Mouse (Mus musculus) testis, postnatal 10 days (tissue): ENCODE measurements around the gene Hist1h4m.
"Not testable (repeated sequence)": the region's sequence is repeated elsewhere in the genome, so short reads cannot be mapped to it uniquely, and the experiment has no call there.

Experiments used
- DNase-seq: peaks from one replicate; pipeline ENCODE4 v3.0.0; 2021; ENCODE audit warnings: low spot score

Hist1h4m gene

GRCm38 (mm10) chr13:21811539-21811938 lies at the start of gene Hist1h4m:
TSS of gene Hist1h4m (plus strand) at chr13:21811746.
- DNase-seq: not testable (repeated sequence)

GRCm38 (mm10) chr13:21778814-21779766 lies 32.5 kb upstream of the Hist1h4m start:
- DNase-seq: peak; percentile 72

DNA sequence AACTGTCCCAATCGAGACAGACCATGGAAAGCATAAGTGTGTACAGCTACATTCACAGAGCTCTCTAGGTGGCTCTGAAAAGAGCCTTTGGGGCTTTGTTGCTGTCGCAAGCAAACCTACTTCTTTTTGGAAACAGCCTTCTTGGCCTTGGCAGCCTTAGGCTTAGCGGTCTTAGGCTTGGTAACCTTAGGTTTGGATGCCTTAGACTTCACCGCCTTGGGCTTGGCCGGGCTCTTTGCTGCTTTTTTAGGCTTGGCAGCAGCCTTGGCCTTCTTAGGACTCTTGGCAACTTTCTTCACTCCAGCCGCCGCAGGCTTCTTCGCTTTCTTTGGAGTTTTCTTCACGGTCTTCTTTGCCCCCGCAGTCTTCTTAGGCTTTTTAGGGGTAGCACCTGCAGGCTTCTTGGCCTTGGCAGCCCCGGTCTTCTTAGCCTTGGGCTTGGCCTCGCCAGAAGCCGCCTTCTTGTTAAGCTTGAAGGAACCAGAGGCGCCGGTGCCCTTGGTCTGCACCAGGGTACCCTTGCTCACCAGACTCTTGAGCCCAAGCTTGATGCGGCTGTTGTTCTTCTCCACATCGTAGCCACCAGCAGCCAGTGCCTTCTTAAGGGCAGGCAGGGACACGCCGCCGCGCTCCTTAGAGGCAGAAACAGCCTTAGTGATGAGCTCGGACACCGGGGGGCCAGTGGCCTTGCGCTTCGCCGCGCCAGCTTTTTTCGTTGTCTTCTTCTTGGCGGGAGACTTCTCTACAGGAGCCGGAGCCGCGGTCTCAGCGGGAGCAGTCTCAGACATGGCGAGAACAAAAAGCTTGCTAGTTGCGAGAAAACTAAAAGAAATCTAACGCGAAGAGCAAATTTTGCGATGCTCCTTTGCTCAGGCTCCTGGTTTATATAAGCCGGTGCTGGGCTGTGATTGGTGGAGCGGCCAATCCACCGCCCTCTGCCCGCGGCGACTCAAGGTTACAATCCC lies 31.5 kb upstream of the Hist1h4m start, which contains the start of gene Hist1h1b:
Gene Hist1h1b, minus strand, starts transcription at position 859 of the 965 bp plus-strand sequence.
- peak; percentile 77 for DNase-seq

GRCm38 (mm10) chr13:21781021-21781555 lies 30.5 kb upstream of the Hist1h4m start:
- no peak for DNase-seq

- no peak for DNase-seq
These were observed 29.9 kb upstream of the Hist1h4m start for GRCm38 (mm10) chr13:21781639-21782038.

GRCm38 (mm10) chr13:21782361-21783254 lies 28.9 kb upstream of the Hist1h4m start:
- not testable (repeated sequence) for DNase-seq

- no peak for DNase-seq
These were observed 28.3 kb upstream of the Hist1h4m start, which contains the start of gene Hist1h3i for GRCm38 (mm10) chr13:21783255-21783617. TSS of gene Hist1h3i (minus strand) at chr13:21783370.

DNA sequence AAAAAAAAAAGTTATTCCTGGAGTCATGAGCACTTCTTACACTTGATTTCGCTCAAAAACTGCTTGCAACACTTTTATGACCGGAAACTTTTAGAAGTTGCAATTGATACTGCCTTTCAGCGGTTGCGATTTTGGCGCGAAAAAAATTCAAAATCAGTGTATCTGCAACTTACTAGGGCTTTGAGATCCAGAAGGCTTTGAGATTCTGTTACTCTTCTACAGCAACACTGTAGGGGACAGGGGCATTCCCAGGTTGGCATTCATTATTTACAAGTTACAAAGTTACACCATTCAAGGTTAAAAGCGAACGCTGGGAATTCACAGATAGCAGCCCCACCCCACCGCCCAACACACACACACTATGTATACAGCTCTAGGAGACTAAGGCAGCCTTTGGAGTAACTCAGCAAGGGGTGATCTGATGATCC lies 27.8 kb upstream of the Hist1h4m start:
- DNase-seq: no peak

DNA sequence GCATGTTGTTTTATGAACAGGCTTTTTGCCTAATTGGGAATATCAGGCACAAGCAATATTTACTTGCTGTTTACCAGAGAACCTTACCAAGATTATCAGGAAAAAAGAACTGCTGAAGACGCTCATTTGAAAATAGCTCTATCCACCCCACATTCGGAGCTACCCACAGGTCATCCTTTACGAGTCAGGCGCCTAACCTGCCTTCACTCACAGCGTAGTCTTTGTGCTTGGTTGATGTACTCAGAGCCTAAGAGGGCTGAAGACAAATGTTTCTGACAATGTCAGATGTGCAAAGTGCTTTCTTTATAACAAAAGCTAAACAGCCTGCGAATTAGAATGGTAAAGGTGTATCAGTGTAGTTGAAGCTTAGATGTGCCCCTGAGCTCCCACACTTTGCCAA lies 27.2 kb upstream of the Hist1h4m start:
- DNase-seq: peak; percentile 10

GRCm38 (mm10) chr13:21786189-21786898 lies 25.2 kb upstream of the Hist1h4m start:
- DNase-seq: peak; percentile 36

DNA sequence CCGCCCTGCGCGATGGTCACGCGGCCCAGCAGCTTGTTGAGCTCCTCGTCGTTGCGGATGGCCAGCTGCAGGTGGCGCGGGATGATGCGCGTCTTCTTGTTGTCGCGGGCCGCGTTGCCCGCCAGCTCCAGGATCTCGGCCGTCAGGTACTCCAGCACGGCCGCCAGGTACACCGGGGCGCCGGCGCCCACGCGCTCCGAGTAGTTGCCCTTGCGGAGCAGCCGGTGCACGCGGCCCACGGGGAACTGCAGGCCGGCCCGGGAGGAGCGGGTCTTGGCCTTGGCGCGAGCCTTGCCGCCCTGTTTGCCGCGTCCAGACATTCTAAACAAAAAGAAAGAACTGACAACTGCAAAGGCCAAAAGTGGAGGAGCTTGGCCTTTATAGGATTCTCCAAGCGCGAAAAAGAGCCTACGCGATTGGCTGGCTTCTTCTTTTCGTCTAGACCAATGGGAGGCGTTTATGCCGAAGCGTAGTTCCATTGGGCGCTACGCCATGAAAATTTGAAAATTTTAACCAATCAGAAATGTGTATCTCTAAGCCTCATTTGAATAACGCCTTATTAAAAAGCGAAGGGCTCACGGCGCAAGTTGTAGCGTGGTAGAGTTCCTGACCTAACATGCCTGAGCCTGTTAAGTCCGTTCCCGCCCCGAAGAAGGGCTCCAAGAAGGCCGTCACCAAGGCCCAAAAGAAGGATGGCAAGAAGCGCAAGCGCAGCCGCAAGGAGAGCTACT lies 24.5 kb upstream of the Hist1h4m start, which contains the start of the genes Hist1h2an and Hist1h2bp:
Gene Hist1h2an, minus strand, starts transcription at position 320 of the 731 bp plus-strand sequence.
Gene Hist1h2bp, plus strand, starts transcription at position 563 of the 731 bp plus-strand sequence.
- peak; percentile 78 for DNase-seq

- no peak for DNase-seq
These were observed 23.6 kb upstream of the Hist1h4m start for GRCm38 (mm10) chr13:21787760-21788593.

DNA sequence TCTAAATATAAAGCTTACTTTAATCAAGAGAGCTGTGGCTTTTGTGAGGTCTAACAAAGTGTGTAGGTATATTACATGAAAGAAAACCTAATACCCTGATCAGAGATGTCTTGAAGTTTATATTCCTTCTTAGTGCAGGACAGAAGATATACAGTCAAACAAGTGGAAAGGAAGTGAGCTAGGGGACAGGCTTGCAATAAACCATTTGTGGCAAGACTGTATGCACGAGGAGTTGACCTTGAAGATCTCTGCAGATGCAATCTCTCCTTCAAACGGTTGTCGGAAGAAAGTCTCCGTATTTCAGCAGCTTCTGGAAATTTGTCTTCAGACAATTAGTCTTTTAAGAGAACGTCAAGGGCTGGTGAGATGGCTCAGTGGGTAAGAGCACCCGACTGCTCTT lies 21.6 kb upstream of the Hist1h4m start:
- DNase-seq: peak; percentile 12

GRCm38 (mm10) chr13:21790601-21791283 lies 20.8 kb upstream of the Hist1h4m start:
- peak; percentile 43 for DNase-seq

- no peak for DNase-seq
These were observed 16.0 kb upstream of the Hist1h4m start for GRCm38 (mm10) chr13:21795584-21795983.

- DNase-seq: not testable (repeated sequence)
These were observed 14.4 kb upstream of the Hist1h4m start for GRCm38 (mm10) chr13:21797163-21797562.

DNA sequence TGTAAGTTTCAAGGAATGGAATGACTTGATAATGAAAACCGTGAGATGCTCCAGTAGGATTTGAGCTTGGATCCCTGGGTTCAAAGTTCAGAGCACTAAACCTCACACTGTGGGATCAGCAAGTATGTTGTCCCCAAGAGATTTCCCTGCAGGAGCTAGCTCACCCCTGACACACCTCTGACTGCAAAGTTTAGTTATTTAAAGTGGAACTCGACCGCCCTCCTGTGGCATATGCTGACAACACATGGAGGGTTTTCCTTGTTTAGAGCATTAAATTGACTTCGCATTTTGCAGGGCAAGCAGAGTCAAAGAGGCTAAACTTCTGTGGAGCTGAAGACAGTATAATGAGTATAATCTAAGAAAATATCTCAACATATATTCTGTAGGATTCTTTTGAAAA lies 8.5 kb upstream of the Hist1h4m start:
- not testable (repeated sequence) for DNase-seq

GRCm38 (mm10) chr13:21810073-21810472 lies 1.5 kb upstream of the Hist1h4m start, which contains the start of the genes Hist1h2bq and Hist1h2ao:
TSS of gene Hist1h2bq (minus strand) at chr13:21810197.
TSS of gene Hist1h2ao (plus strand) at chr13:21810465.
- DNase-seq: not testable (repeated sequence)
